Mouse (Mus musculus) testis, adult 2 months (tissue): ENCODE data around the gene Arhgef39.

Experiments
- CTCF ChIP-seq: fragments of 200-500 bp; IDR thresholded peaks from 2 replicates; pipeline ENCODE4 v1.5.1; 2012; ENCODE audit warnings: low read depth, mild to moderate bottlenecking, inconsistent platforms, low read length, moderate library complexity; ENCODE audit not compliant: control insufficient read depth, insufficient read depth, insufficient replicate concordance
- POLR2A ChIP-seq: fragments of 200-500 bp; IDR thresholded peaks from 2 replicates; pipeline ENCODE4 v1.6.1; 2012; ENCODE audit warnings: low read depth, mild to moderate bottlenecking, inconsistent platforms, low read length, moderate library complexity; ENCODE audit not compliant: control insufficient read depth

DNA sequence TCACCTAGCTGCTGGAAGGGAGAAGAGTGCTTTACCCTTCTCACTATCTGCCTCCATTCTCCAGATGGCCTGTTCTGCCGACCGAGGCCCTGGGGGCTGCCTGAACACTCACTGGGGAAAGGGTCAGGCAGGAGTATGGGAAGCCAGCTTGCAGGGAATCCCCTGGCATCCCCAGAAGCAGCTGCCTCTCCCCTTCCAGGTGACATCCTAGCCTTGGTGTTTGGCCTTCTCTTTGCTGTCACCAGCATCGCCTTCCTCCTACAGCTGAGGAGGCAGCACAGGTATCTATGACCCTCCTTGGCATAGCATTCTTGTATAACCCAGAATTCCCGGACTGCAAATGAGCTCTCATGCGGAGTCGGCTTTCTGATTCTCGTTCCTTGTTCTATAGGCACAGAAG, 13.2 kb upstream of the Arhgef39 start:
- TF ChIP-seq POLR2A: no peak
- TF ChIP-seq CTCF: no peak
